Mouse (Mus musculus): ENCODE measurements around the gene Mrgprb3. TPM values are rescaled to one million over a fixed set of nuclear protein-coding genes. Genes with fewer than 3 reads are reported as not detected.

Gene Mrgprb3
- not detected for total RNA-seq (2021)
- long read RNA-seq, experiment 1: 0 reads
- long read RNA-seq, experiment 2: 0 reads

DNA sequence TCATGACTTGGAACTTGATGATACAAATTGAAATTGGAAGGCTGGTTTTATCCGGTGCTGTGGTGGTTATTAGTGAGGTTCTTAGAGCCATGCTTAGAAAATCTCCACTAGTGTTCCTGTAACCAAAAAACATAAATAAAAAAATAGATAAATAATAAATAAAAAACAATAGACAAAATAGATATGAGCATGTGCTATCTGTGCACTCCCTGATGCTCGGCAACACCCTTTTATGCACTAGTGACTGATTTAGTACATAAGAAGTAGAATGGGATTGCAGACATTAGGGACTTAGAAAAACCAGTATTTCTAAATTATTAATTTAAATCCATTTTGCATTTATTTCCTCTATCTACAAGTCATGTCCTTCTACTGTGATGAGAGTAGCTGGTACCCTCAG lies at the start of gene Mrgprb3:
Gene Mrgprb3, minus strand, starts transcription at position 101 of the 400 bp plus-strand sequence.
- DNase-seq: no peak

Other genes starting within 250 kb of the Mrgprb3 start
- under 1 TPM; 0.15 to 0.24 TPM for gene Mrgprb1, start 187.5 kb downstream of the Mrgprb3 start, total RNA-seq (2021)
- under 1 TPM in 1 of 2 experiments, not detected in 1; 0.16 TPM for gene Mrgprx2, start 144.5 kb downstream of the Mrgprb3 start, total RNA-seq (2021)
- under 1 TPM; 0.13 to 0.16 TPM for gene Mrgprb2, start 85.7 kb downstream of the Mrgprb3 start, total RNA-seq (2021)
- gene Zdhhc13, start 145.2 kb upstream of the Mrgprb3 start, total RNA-seq (2021): 1 to 10 TPM; 3.9 to 4.1 TPM
- 1,000 to 10,000 TPM in 1 of 2 experiments, 100 to 1,000 TPM in 1; 118 to 1,199 TPM for gene Csrp3, start 204.2 kb upstream of the Mrgprb3 start, total RNA-seq (2021)
- under 1 TPM; 0.33 to 0.67 TPM for gene E2f8, start 237.8 kb upstream of the Mrgprb3 start, total RNA-seq (2021)

Measured in gastrocnemius, postnatal 25 days (tissue).